Mouse (Mus musculus) kidney, postnatal 36 days (tissue): ENCODE measurements around the gene Olfr601.
"Not testable (repeated sequence)": the region's sequence is repeated elsewhere in the genome, so short reads cannot be mapped to it uniquely, and the experiment has no call there.

Experiments
- DNase-seq, 2 experiments: peaks; one replicate each; pipeline ENCODE4 v3.0.0; 2021 to 2022; ENCODE audit warnings: mixed read lengths in 2 of 2

Olfr601 gene

GRCm38 (mm10) chr7:103362555-103362954, at the start of gene Olfr601:
Gene Olfr601, minus strand, starts transcription at chr7:103362655.
- DNase-seq = no peak

- DNase-seq = not testable (repeated sequence)
These were observed 44.1 kb upstream of the Olfr601 start for GRCm38 (mm10) chr7:103406521-103407055.

- DNase-seq = no peak
These were observed 36.5 kb upstream of the Olfr601 start for GRCm38 (mm10) chr7:103398981-103399380.

GRCm38 (mm10) chr7:103397758-103398157, 35.3 kb upstream of the Olfr601 start:
- DNase-seq = no peak

- DNase-seq = no peak
These were observed 23.6 kb upstream of the Olfr601 start, which contains the start of gene Olfr603 for GRCm38 (mm10) chr7:103386077-103386476. Gene Olfr603, minus strand, starts transcription at chr7:103386177.

- no peak for DNase-seq
These were observed 12.9 kb downstream of the Olfr601 start, which contains the start of gene Olfr600 for GRCm38 (mm10) chr7:103349569-103349968. Gene Olfr600, minus strand, starts transcription at chr7:103349669.

- DNase-seq = no peak
These were observed 26.8 kb downstream of the Olfr601 start, which contains the start of gene Olfr599 for GRCm38 (mm10) chr7:103335617-103336016. Gene Olfr599, plus strand, starts transcription at chr7:103335917.

GRCm38 (mm10) chr7:103323268-103323667, 39.2 kb downstream of the Olfr601 start, which contains the start of gene Olfr598:
Gene Olfr598, plus strand, starts transcription at chr7:103323568.
- no peak for DNase-seq

- not testable (repeated sequence) for DNase-seq
These were observed 46.4 kb downstream of the Olfr601 start, which contains the start of gene Olfr597 for GRCm38 (mm10) chr7:103316015-103316414. Gene Olfr597, plus strand, starts transcription at chr7:103316315.
